Mouse (Mus musculus) forebrain, embryonic 15.5 days (tissue): ENCODE measurements around the gene Wfdc21. TPM values are rescaled to one million over a fixed set of nuclear protein-coding genes. Genes with fewer than 3 reads are reported as not detected.

Experiments
- ATAC-seq: fragments of 200-750 bp; cut with Nextera tagmentation; replicated peaks from 2 replicates; pipeline ENCODE4 v1.8.0; 2017; ENCODE audit warnings: mild to moderate bottlenecking, moderate TSS enrichment, moderate library complexity
- H3K27ac ChIP-seq: fragments of 300-500 bp; sonication (generic); replicated peaks from 2 replicates; pipeline ENCODE4 v1.5.1; 2015; ENCODE audit warnings: mild to moderate bottlenecking, inconsistent platforms
- H3K27me3 ChIP-seq: fragments of 300-500 bp; sonication (generic); 2 replicates; pipeline ENCODE4 v1.6.1; 2015; ENCODE audit warnings: inconsistent platforms
- H3K36me3 ChIP-seq: fragments of 300-500 bp; sonication (generic); 2 replicates; pipeline ENCODE4 v1.6.1; 2015; ENCODE audit warnings: mild to moderate bottlenecking, inconsistent platforms
- H3K4me1 ChIP-seq: fragments of 300-500 bp; sonication (generic); 2 replicates; pipeline ENCODE4 v1.6.1; 2015; ENCODE audit warnings: inconsistent platforms
- H3K4me2 ChIP-seq: fragments of 300-500 bp; sonication (generic); replicated peaks from 2 replicates; pipeline ENCODE4 v1.6.1; 2015; ENCODE audit warnings: mild to moderate bottlenecking, inconsistent platforms
- H3K4me3 ChIP-seq: fragments of 300-500 bp; sonication (generic); 2 replicates; pipeline ENCODE4 v1.5.1; 2015; ENCODE audit warnings: mild to moderate bottlenecking, inconsistent platforms
- H3K9ac ChIP-seq: fragments of 300-500 bp; sonication (generic); replicated peaks from 2 replicates; pipeline ENCODE4 v1.6.1; 2015; ENCODE audit warnings: mild to moderate bottlenecking, inconsistent platforms
- H3K9me3 ChIP-seq: fragments of 300-500 bp; sonication (generic); 2 replicates; pipeline ENCODE4 v1.6.1; 2016; ENCODE audit warnings: inconsistent platforms
- WGBS: fragments of 180-500 bp; shearing (Covaris S2); methylation state at CpG from one replicate; pipeline ENCODE4 v1.1.7; 2015; ENCODE audit warnings: mixed read lengths; 5-methylcytosine and 5-hydroxymethylcytosine counted together
- polyA plus RNA-seq: library from polyadenylated mRNA; unstranded; fragments of >200 nt; fragmentation: Nextera tagmentation; extraction: Ambion mirVana; gene quantifications from 2 replicates; pipeline ENCODE4 v1.2.1, GENCODE M21; 2015

The Wfdc21 gene
- polyA plus RNA-seq: not detected in 2 replicates

DNA sequence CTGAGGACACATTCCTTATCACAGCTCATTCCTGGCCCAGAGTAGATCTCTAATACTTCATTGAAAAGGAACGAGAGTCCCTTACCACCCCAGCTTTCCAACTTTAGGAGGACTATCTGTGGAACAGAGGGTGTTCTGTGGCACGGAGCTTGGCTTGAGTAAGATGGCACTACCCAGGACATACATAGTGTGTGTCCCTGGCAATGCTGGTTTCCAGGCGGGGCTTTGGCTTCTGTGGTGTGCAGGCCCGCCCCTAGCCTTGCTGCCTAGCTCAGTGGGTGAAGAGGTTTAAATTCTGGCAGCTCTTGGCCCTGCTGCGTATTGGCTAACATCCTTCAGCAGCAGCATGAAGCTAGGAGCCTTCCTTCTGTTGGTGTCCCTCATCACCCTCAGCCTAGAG lies at the start of gene Wfdc21:
Gene Wfdc21 (plus strand): TSS at position 260 of the 400 bp plus-strand sequence.
- Histone ChIP-seq H3K27me3 (peaks cover 20% of the 10 kb centered on the region; the same call in 1 of the 2 replicates), H3K27ac (no peak within 1 kb of the TSS), H3K36me3 (no peaks in the 10 kb centered on the region), H3K4me1 (no peaks in the 10 kb centered on the region), H3K9ac (no peak within 1 kb of the TSS), H3K4me2 (no peak within 1 kb of the TSS), H3K4me3 (no peak within 1 kb of the TSS), H3K9me3 (no peaks in the 10 kb centered on the region)
- 81% methylated on average over 5 of the region's 5 CpGs for WGBS
- no peak for ATAC-seq

DNA sequence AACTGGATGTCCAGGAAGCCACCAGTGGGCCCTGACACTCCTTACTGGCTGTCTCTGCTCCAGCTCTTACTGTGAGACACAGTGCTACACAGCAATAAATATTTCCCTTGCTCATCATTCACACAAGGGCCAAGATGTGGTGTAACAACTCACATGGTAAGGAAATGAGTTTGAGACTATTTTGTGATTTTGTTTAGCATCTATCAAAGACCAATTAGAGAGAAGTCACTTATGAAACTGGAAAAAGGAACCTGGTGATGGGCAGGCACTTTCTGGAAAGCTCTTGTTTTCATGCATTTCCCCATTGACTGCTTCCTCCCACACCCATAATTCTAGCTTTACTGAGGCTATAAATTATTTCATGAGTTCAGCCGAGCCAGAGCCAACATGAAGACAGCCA lies 43.0 kb upstream of the Wfdc21 start, which contains the start of gene Wfdc17:
Gene Wfdc17 (plus strand): TSS at position 287 of the 400 bp plus-strand sequence.
- 71% methylated on average over 1 of the region's 1 CpGs for WGBS
- Histone ChIP-seq H3K36me3 (no peaks in the 10 kb centered on the region), H3K4me2 (no peak within 1 kb of the TSS), H3K27me3 (no peaks in the 10 kb centered on the region), H3K9ac (no peak within 1 kb of the TSS), H3K9me3 (no peaks in the 10 kb centered on the region), H3K27ac (no peak within 1 kb of the TSS), H3K4me3 (no peak within 1 kb of the TSS), H3K4me1 (no peaks in the 10 kb centered on the region)
- no peak for ATAC-seq

DNA sequence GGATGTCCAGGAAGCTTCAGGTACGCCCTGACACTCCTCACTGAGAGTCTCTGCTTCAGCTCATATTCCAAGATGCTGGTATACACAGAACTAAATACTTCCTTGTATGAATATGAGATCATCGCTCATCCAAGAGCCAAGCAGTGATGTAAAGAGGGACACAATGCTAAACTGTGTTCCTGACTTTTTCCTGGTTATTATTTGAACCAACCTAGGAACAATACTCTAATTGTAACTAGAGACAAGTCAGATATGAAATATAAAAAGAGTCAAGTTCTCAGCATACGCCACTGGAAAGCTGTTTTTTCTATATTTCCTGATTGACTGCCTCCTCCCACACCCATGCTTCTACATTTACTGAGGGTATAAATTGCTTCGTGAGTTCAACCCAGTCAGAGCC lies 38.0 kb upstream of the Wfdc21 start, which contains the start of gene Wfdc18:
Gene Wfdc18 (plus strand): TSS at position 301 of the 400 bp plus-strand sequence.
- no peak for ATAC-seq
- Histone ChIP-seq H3K9me3 (no peaks in the 10 kb centered on the region), H3K4me3 (no peak within 1 kb of the TSS), H3K27ac (no peak within 1 kb of the TSS), H3K36me3 (no peaks in the 10 kb centered on the region), H3K4me2 (no peak within 1 kb of the TSS), H3K9ac (no peak within 1 kb of the TSS), H3K4me1 (no peaks in the 10 kb centered on the region), H3K27me3 (no peaks in the 10 kb centered on the region)
- 72% methylated on average over 4 of the region's 4 CpGs for WGBS

DNA sequence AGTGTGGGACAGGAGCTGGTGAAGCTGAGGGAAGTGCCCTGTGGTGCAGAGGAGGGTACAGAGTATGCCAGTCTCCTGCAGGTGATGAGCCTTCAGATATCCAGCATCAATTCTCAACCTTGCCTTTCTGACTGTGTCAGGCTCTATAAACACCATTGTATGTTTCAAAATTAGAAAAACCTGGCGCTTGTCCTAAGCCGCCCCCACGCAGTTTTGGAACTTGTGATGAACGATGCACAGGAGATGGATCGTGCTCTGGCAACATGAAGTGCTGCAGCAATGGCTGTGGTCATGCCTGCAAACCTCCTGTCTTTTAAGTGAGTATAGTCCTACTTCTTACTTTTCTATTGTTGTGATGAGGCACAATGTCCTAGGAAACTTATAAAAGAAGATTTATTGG lies 37.1 kb upstream of the Wfdc21 start:
- no peak overlapping the region for H3K4me3 ChIP-seq
- H3K9me3 ChIP-seq: no peaks in the 10 kb centered on the region
- no peaks in the 10 kb centered on the region for H3K36me3 ChIP-seq
- 95% methylated on average over 5 of the region's 5 CpGs for WGBS
- H3K9ac ChIP-seq: no peak overlapping the region
- no peaks in the 10 kb centered on the region for H3K27me3 ChIP-seq
- no peak overlapping the region for H3K27ac ChIP-seq
- no peak for ATAC-seq
- no peak overlapping the region for H3K4me2 ChIP-seq
- no peaks in the 10 kb centered on the region for H3K4me1 ChIP-seq

DNA sequence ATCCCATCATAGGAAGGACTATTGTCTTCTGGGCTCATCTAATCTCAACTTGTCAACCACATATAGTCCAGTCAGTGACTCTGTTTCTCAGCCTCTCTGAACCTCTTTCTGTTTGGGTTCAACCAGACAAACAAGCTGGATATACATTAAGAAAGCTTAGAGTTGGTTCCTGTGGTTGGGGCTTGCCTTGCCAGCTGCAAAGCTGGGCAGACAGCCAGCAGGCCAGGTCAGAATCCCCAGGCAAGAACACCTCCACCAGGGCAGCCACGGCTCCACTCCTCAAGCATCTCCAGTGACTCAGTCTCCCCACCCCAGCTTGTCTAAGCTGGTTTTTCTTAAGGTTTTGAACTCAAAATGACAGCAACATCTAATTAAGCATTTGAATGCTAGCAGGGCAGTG lies 34.1 kb upstream of the Wfdc21 start:
- Histone ChIP-seq H3K9ac (no peak overlapping the region), H3K27ac (no peak overlapping the region), H3K36me3 (no peaks in the 10 kb centered on the region), H3K9me3 (no peaks in the 10 kb centered on the region), H3K4me3 (no peak overlapping the region), H3K4me1 (no peaks in the 10 kb centered on the region), H3K27me3 (no peaks in the 10 kb centered on the region), H3K4me2 (no peak overlapping the region)
- 60% methylated on average over 1 of the region's 1 CpGs for WGBS
- no peak for ATAC-seq

DNA sequence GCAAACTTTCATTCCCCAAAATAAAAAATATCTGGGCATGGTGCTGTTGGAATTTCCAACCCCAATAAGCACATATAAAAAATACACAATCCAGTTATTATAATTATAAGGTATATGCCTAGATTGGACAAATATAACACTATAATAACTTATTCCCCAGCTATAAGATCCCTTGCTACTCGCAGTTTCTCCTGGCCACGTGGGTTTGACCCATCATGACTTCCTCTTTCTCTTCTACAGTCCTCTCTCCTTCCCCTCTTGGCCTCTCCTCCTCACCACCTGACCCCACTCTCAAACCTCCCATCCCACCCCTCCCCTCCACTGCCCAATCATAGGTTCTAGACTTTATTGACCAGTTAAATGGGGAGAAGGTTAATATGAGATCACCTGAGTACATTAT lies 32.8 kb upstream of the Wfdc21 start:
- Histone ChIP-seq H3K4me2 (no peak overlapping the region), H3K9me3 (no peaks in the 10 kb centered on the region), H3K36me3 (no peaks in the 10 kb centered on the region), H3K4me3 (no peak overlapping the region), H3K9ac (no peak overlapping the region), H3K4me1 (no peaks in the 10 kb centered on the region), H3K27ac (no peak overlapping the region), H3K27me3 (no peaks in the 10 kb centered on the region)
- 90% methylated on average over 2 of the region's 2 CpGs for WGBS
- no peak for ATAC-seq

DNA sequence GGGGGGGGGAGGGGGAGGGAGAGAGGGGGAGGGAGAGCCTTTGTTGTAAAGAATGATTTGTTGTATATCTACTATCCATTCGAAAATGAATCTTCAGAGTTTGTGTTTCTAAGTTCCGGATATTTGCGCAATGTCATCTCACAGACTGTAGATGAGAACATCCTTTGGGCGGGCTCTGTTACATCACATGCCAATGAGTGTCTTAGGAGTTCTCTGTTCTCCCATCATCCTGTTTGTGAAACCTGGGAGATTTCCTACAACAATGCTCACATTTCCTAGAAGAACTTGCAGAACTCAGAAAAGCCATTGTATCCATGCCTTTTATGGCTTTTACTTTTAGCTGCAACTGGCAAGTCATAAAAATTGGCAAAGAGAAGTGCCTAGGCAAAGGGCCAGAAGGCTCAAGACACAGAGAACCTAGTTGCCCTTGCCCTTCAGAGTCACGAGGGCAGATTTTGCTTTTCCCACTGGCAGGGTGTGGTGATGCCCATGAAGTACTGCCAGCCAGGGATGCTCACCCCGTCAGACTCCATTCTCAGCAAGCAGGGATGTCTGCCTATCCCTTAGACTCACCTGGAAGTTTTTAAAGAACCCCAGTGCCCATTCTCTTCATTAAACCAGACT lies 29.6 kb upstream of the Wfdc21 start:
- ATAC-seq: no peak
- no peak overlapping the region for H3K4me3 ChIP-seq
- no peaks in the 10 kb centered on the region for H3K36me3 ChIP-seq
- H3K9me3 ChIP-seq: no peaks in the 10 kb centered on the region
- H3K4me2 ChIP-seq: no peak overlapping the region
- 87% methylated on average over 6 of the region's 6 CpGs for WGBS
- H3K9ac ChIP-seq: no peak overlapping the region
- H3K4me1 ChIP-seq: no peaks in the 10 kb centered on the region
- H3K27me3 ChIP-seq: no peaks in the 10 kb centered on the region
- H3K27ac ChIP-seq: no peak overlapping the region

DNA sequence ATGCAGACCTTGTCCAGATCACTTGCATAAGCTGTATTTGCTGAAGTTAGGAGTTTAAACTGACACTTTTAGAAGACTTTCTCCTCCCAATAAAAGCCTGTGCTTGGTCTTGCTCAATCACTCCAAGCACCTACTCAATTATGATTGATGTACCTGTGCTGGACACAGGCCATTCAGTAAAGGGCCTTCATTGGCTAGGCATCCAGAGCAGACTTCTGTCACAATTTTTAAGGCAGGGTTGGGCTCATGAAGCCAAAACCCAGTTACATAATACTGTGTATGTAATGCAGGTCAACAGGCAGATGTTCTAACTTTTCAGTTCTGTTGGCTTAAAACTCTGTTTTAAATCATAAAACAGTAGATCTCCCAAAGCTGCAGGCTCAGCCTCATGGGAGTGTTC lies 26.0 kb upstream of the Wfdc21 start:
- ATAC-seq: no peak
- Histone ChIP-seq H3K9me3 (no peaks in the 10 kb centered on the region), H3K36me3 (no peaks in the 10 kb centered on the region), H3K4me2 (no peak overlapping the region), H3K27ac (no peak overlapping the region), H3K9ac (no peak overlapping the region), H3K4me3 (no peak overlapping the region), H3K27me3 (no peaks in the 10 kb centered on the region), H3K4me1 (no peaks in the 10 kb centered on the region)

DNA sequence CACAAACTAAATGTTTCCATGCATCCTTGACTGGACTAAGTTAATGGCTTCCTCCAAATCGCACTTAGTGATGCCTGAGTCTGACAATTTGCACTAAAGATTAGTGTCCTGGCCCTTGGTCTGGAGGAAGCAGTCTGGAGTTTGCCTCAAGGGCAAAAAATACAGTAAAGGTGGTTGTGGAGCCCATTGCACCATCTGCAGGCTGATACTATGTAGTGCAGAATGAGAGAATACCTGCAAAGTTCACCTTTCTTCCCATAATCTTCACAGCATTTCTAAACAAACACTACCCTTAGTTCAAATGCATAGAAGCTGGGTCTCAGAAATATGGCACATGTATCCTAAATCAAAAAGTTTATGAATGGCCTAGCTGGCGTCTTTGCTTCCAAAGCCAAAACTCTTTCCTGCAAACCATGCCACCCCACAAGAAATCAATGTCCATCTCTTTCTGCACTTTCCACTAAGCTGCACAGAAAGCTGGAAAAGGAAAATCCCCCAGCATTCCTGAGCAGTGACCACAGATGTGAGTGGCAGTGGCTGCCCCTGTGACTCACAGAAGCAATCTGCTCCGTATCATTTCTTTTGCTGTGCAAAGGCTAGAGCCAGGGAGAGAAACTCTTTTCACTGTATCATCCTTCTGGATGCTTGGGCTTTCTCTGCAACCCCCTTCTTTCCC lies 17.8 kb upstream of the Wfdc21 start:
- 78% methylated on average over 3 of the region's 3 CpGs for WGBS
- H3K27me3 ChIP-seq: no peaks in the 10 kb centered on the region
- no peaks in the 10 kb centered on the region for H3K9me3 ChIP-seq
- H3K4me3 ChIP-seq: no peak overlapping the region
- no peaks in the 10 kb centered on the region for H3K4me1 ChIP-seq
- no peak overlapping the region for H3K9ac ChIP-seq
- H3K27ac ChIP-seq: no peak overlapping the region
- no peak overlapping the region for H3K4me2 ChIP-seq
- no peaks in the 10 kb centered on the region for H3K36me3 ChIP-seq
- ATAC-seq: no peak

DNA sequence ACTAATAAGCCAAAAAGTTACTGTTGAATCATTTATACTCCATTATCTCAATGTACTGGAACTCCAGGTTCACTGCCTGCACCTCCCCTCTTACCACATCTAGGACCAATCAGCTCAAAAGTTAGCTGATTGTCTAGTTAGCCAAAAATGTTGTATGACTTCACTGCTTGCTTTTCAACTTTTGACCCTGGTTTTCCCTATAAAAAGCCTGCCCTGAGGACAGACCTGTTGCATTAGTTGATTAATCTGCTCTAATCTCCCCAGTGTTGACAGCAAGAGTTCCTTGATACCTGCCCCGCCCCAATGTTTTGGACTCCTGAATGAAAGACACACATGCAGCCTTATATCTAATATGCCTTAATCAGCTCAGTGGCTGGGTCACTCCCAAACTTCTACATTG lies 15.6 kb upstream of the Wfdc21 start:
- ATAC-seq: no peak
- H3K4me1 ChIP-seq: no peaks in the 10 kb centered on the region
- no peaks in the 10 kb centered on the region for H3K9me3 ChIP-seq
- H3K4me2 ChIP-seq: no peak overlapping the region
- H3K9ac ChIP-seq: no peak overlapping the region
- 87% methylated on average over 1 of the region's 1 CpGs for WGBS
- H3K27me3 ChIP-seq: no peaks in the 10 kb centered on the region
- no peak overlapping the region for H3K27ac ChIP-seq
- H3K36me3 ChIP-seq: no peaks in the 10 kb centered on the region
- H3K4me3 ChIP-seq: no peak overlapping the region

DNA sequence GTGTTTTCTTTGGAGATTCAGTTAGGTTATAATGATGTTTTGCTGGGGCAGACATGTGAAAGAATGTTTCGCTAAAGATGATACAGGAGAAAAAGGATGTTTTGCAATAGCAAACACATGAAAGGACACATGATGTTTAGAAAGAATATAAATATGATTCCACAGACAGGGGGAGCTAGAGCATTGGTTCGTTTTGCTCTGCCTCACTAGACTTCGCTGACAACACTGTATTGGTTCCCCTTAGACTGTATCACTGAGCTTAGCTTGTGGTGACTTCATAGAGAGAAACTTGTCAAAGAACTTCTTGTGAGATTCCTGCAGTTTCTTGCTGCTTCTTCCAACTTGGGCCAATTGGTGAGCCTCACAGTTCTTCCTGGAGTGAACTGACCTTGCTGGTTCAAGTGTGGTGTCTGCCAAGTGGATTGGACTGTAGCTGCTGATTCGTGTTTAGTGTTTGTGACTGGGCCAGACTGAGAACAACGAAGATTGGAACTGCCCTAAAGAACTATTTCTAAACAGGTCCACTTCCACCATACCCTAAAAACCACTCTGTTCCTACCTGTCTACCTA lies 13.6 kb upstream of the Wfdc21 start:
- WGBS: 81% methylated on average over 5 of the region's 5 CpGs
- no peak for ATAC-seq

DNA sequence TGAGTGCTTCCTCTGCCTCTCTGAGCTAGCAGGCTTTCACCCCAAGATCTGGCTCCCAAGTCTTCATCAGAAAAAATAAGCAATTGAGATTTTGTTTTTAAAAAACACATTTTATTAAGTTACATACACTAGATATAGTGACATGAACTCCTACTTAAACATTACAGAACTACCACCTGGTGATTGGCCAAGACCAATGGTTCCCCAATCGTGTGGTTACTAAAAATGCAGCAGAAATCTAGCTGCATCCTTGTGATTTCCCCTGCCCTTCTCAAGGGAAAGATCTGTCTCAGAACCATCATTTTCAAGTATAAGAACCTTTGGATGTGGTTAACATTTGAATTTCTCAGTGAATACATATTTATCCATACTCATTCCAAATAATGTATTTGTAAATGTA lies 12.5 kb upstream of the Wfdc21 start:
- 90% methylated on average over 1 of the region's 1 CpGs for WGBS
- Histone ChIP-seq H3K36me3 (no peaks in the 10 kb centered on the region), H3K9me3 (no peaks in the 10 kb centered on the region), H3K4me3 (no peak overlapping the region), H3K4me2 (no peak overlapping the region), H3K4me1 (no peaks in the 10 kb centered on the region), H3K27me3 (no peaks in the 10 kb centered on the region), H3K27ac (no peak overlapping the region), H3K9ac (no peak overlapping the region)
- ATAC-seq: no peak

More for the DNA sequence above, 13.6 kb upstream of the Wfdc21 start:
- no peaks in the 10 kb centered on the region for H3K36me3 ChIP-seq
- no peak overlapping the region for H3K9ac ChIP-seq
- H3K27ac ChIP-seq: no peak overlapping the region
- H3K27me3 ChIP-seq: no peaks in the 10 kb centered on the region
- H3K4me1 ChIP-seq: no peaks in the 10 kb centered on the region
- H3K4me2 ChIP-seq: no peak overlapping the region
- no peak overlapping the region for H3K4me3 ChIP-seq
- H3K9me3 ChIP-seq: no peaks in the 10 kb centered on the region
